Mouse (Mus musculus) adrenal gland, adult 8-10 months (tissue): ENCODE measurements around the gene Fbxl17. TPM values are rescaled to one million over a fixed set of nuclear protein-coding genes. Genes with fewer than 3 reads are reported as not detected.

ENCODE experiments used
- DNase-seq: peaks from one replicate; pipeline ENCODE4 v3.0.0; 2022
- microRNA-seq, 2 experiments: library from miRNA; unstranded; fragments of <30 nt; microRNA quantifications; one replicate each; pipeline ENCODE4 v1.2.0; 2022
- total RNA-seq, 4 experiments: library from RNA; stranded (reverse); gene quantifications; 2 replicates each; pipeline ENCODE4 v1.2.4; 2022

The Fbxl17 gene
- total RNA-seq, 4 experiments from 2014 or later = 35.8 to 48.6 (median 42.7) TPM

DNA sequence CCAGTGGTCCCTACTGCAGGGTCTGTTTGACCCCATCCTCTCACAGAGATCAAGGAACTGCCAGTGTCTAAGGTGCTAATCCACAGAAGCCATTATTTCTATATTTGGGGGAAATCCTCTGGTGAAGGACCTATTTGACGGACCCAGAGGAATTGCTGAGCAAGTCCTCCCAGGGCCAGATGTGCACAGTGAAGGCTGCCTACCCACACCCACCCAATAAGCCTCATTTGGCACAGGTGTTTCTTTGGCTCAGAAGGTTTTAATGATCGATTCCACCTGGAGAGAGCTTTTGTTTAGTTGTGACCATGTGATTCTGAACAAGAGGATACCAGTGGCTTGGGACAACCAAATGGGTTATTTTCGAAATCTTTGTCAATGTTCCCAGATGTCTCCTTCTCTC, 462.3 kb downstream of the Fbxl17 start:
- no peak for DNase-seq

DNA sequence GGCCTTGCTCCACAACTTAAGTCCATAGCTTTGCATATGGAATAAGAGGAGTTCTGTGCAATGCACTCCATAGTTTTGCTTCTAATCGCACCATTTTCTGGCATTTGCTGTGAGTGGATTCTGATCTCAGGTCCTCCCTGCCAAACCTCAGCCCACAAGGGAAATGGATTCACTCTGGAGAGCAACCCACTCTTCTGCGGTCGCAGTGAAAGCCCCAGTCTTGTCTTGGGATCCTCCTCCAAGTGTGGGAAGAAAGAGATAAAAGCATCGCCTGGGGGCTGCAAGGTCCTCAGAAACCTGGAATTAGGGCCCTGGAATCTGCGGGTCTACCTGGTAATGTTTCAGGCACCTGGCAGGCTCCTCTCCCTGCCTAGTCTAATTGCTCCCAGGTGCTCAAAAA, 466.7 kb downstream of the Fbxl17 start:
- no peak for DNase-seq

GRCm38 (mm10) chr17:63029105-63029504, 470.7 kb downstream of the Fbxl17 start:
- DNase-seq = no peak

- no peak for DNase-seq
Measured at GRCm38 (mm10) chr17:63025238-63025637, 474.6 kb downstream of the Fbxl17 start.

DNA sequence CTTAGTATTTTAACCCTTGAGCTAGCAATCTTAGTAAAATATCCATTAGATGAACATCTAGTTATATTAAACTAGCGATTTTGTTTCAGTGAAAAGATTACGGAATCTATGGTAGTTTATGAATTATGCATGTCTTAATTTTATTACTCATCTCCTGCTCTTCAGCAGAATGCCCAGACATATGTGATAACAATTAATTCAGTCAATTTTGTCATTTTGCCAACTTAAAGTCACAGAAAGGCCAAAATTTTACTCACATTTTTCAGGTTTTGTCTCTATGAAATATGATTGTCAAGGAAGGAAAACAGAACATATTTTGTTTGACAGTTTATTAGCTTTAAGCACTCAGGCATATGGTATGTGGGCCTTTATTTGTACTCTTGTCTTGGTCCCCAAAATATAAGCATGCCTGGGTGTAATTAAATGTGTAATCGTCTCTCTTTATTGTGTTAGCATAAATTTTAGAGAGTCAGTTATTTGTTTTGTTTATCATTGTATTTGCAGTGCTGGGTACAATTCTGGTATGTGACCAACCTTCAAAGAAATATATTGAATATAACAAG, 482.1 kb downstream of the Fbxl17 start:
- no peak for DNase-seq

- DNase-seq = no peak
Measured at GRCm38 (mm10) chr17:63012571-63012923, 487.3 kb downstream of the Fbxl17 start.

GRCm38 (mm10) chr17:63011893-63012570, 487.8 kb downstream of the Fbxl17 start:
- DNase-seq = no peak

- no peak for DNase-seq
Measured at GRCm38 (mm10) chr17:63010830-63011229, 489.0 kb downstream of the Fbxl17 start.

GRCm38 (mm10) chr17:63008788-63009187, 491.0 kb downstream of the Fbxl17 start:
- no peak for DNase-seq

GRCm38 (mm10) chr17:63008277-63008676, 491.5 kb downstream of the Fbxl17 start:
- DNase-seq = no peak

GRCm38 (mm10) chr17:63007876-63008275, 491.9 kb downstream of the Fbxl17 start:
- no peak for DNase-seq

Small RNA genes lying within 50 kb of the gene (microRNA-seq; reads per million reads assigned to microRNA genes)
- 0 reads per million in 2 experiments for gene Gm24813
